Mouse (Mus musculus) heart, embryonic 16.5 days (tissue): ENCODE data around the gene Bcam. TPM values are rescaled to one million over a fixed set of nuclear protein-coding genes. Genes with fewer than 3 reads are reported as not detected.

Source experiments
- ATAC-seq: fragments of 200-750 bp; cut with Nextera tagmentation; replicated peaks from 2 replicates; pipeline ENCODE4 v1.8.0; 2017; ENCODE audit warnings: moderate number of reproducible peaks; ENCODE audit not compliant: insufficient read depth, low FRiP score; ENCODE audit errors: extremely low read depth
- H3K27ac ChIP-seq: fragments of 300-500 bp; sonication (generic); 2 replicates; pipeline ENCODE4 v1.5.1; 2014; ENCODE audit warnings: mild to moderate bottlenecking, low read length, control low read depth, moderate library complexity
- H3K27me3 ChIP-seq: fragments of 300-500 bp; sonication (generic); 2 replicates; pipeline ENCODE4 v1.6.1; 2014; ENCODE audit warnings: low read length, mixed read lengths; ENCODE audit not compliant: control insufficient read depth, insufficient read depth
- H3K36me3 ChIP-seq: fragments of 300-500 bp; sonication (generic); 2 replicates; pipeline ENCODE4 v1.6.1; 2014; ENCODE audit not compliant: control insufficient read depth, insufficient read depth
- H3K4me1 ChIP-seq: fragments of 300-500 bp; sonication (generic); 2 replicates; pipeline ENCODE4 v1.6.1; 2014; ENCODE audit warnings: low read length, mixed read lengths; ENCODE audit not compliant: control insufficient read depth, insufficient read depth
- H3K4me2 ChIP-seq: fragments of 300-500 bp; sonication (generic); 2 replicates; pipeline ENCODE4 v1.6.1; 2014; ENCODE audit warnings: low read depth, mild to moderate bottlenecking, control low read depth, low read length
- H3K4me3 ChIP-seq: fragments of 300-500 bp; sonication (generic); 2 replicates; pipeline ENCODE4 v1.5.1; 2014; ENCODE audit warnings: mild to moderate bottlenecking, control low read depth, low read length
- H3K9ac ChIP-seq: fragments of 300-500 bp; sonication (generic); 2 replicates; pipeline ENCODE4 v1.6.1; 2014; ENCODE audit warnings: low read length, control low read depth
- H3K9me3 ChIP-seq: fragments of 300-500 bp; sonication (generic); replicated peaks from 2 replicates; pipeline ENCODE4 v1.6.1; 2016; ENCODE audit warnings: low read length; ENCODE audit not compliant: control insufficient read depth
- WGBS: fragments of 180-500 bp; shearing (Covaris S2); extraction: QIAGEN DNeasy Blood & Tissue Kit; methylation state at CpG from one replicate; pipeline ENCODE4 v1.1.7; 2014; 5-methylcytosine and 5-hydroxymethylcytosine counted together
- polyA plus RNA-seq: library from polyadenylated mRNA; unstranded; fragments of >200 nt; fragmentation: Nextera tagmentation; extraction: Ambion mirVana; gene quantifications from 2 replicates; pipeline ENCODE4 v1.2.1, GENCODE M21; 2015

Bcam gene
- polyA plus RNA-seq, 1 experiment from 2014 or later: 413 TPM

GRCm38 (mm10) chr7:19745971-19746370, 24.8 kb downstream of the Bcam start:
- no peak overlapping the region for H3K4me2 ChIP-seq
- H3K9ac ChIP-seq: no peak overlapping the region
- no peak overlapping the region for H3K27ac ChIP-seq
- no peaks in the 10 kb centered on the region for H3K27me3 ChIP-seq
- 47% methylated on average over 8 of the region's 10 CpGs for WGBS
- ATAC-seq: no peak
- 0 out of 2 replicates have a peak, but pooled peaks cover under 1% of the 10 kb centered on the region for H3K36me3 ChIP-seq
- H3K4me1 ChIP-seq: peaks cover 59% of the 10 kb centered on the region
- no peaks in the 10 kb centered on the region for H3K9me3 ChIP-seq
- no peak overlapping the region for H3K4me3 ChIP-seq

DNA sequence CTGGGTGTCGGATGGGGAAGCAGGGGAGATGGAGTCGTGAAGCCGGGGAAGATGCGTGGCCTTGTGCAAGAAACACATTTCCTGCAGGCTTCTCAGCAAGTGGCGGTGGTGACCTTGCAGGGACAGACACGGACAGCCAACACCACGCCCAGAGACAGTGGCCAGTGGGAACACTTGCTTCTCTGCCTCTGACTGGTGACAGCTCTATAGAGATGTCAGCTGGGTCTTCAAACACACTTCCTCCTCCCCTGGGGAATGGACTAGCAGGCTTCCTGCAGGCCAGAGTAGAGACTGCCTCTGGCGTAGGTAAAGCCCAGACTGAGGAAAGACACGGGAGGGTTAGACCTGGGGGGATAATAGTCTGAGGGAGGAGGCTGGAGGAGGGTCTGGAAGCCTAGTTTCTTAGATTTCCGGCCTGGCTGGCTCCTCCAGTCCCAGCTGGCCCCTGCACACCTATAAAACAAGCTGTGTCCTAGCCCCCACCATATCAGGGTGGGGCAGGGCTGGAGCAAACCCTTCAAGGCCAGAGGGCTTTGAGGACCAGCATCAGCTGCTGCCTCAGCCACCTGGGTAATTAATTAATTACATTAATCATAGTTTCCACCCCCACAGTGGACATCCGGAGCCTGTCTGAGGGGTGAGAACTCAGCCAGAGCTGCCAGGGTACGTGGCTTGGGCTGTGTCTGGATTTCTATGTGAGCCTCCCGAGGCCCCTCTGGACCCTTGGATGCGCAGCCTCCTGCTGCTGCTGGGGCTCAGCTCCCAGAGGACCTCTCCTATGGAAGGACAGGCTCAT, 26.0 kb downstream of the Bcam start:
- 26% methylated on average over 14 of the region's 14 CpGs for WGBS
- Histone ChIP-seq H3K9me3 (no peaks in the 10 kb centered on the region), H3K4me1 (peaks cover 51% of the 10 kb centered on the region), H3K4me2 (peak overlapping the region; percentile 38), H3K4me3 (no peak overlapping the region), H3K36me3 (peaks cover 6% of the 10 kb centered on the region), H3K9ac (peak overlapping the region; percentile 47), H3K27ac (peak overlapping the region; percentile 67), H3K27me3 (no peaks in the 10 kb centered on the region)
- ATAC-seq: peak; percentile 46

DNA sequence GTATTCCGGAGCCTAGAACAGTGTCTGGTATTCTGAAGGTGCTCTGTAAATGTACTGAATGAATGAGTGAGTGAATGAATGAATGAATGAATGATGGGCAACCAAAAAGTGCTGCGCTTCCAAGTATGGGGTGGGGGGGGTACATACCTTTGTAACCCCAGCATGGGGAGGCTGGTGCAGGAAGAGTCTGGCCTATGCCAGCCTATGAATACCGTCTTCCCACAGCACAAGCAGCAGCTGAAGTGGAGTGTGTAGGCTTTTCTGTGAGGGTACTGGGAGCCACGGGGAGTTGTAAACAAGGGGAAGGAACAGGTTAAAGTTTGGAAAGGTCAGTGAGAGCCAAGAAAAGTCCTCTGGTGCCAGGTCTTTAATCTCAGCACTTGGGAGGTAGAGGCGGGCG, 27.0 kb downstream of the Bcam start:
- H3K4me2 ChIP-seq: no peak overlapping the region
- WGBS: 76% methylated on average over 6 of the region's 6 CpGs
- peaks cover 6% of the 10 kb centered on the region for H3K36me3 ChIP-seq
- no peak overlapping the region for H3K9ac ChIP-seq
- H3K4me1 ChIP-seq: peaks cover 51% of the 10 kb centered on the region
- H3K9me3 ChIP-seq: no peaks in the 10 kb centered on the region
- no peaks in the 10 kb centered on the region for H3K27me3 ChIP-seq
- H3K27ac ChIP-seq: no peak overlapping the region
- no peak for ATAC-seq
- H3K4me3 ChIP-seq: no peak overlapping the region

- no peak overlapping the region for H3K4me3 ChIP-seq
- no peak overlapping the region for H3K4me2 ChIP-seq
- peaks cover 41% of the 10 kb centered on the region for H3K4me1 ChIP-seq
- 52% methylated on average over 5 of the region's 5 CpGs for WGBS
- no peak overlapping the region for H3K9ac ChIP-seq
- H3K36me3 ChIP-seq: peaks cover 14% of the 10 kb centered on the region
- H3K27ac ChIP-seq: no peak overlapping the region
- ATAC-seq: no peak
- H3K27me3 ChIP-seq: no peaks in the 10 kb centered on the region
- H3K9me3 ChIP-seq: no peaks in the 10 kb centered on the region
Measured at GRCm38 (mm10) chr7:19742468-19742867, 28.3 kb downstream of the Bcam start.

GRCm38 (mm10) chr7:19741329-19742031, 29.3 kb downstream of the Bcam start:
- H3K27ac ChIP-seq: peak overlapping the region; percentile 38
- no peak overlapping the region for H3K4me3 ChIP-seq
- no peak overlapping the region for H3K9ac ChIP-seq
- no peak overlapping the region for H3K4me2 ChIP-seq
- 34% methylated on average over 8 of the region's 8 CpGs for WGBS
- H3K27me3 ChIP-seq: no peaks in the 10 kb centered on the region
- H3K9me3 ChIP-seq: no peaks in the 10 kb centered on the region
- peaks cover 31% of the 10 kb centered on the region for H3K4me1 ChIP-seq
- peaks cover 20% of the 10 kb centered on the region for H3K36me3 ChIP-seq
- ATAC-seq: no peak

DNA sequence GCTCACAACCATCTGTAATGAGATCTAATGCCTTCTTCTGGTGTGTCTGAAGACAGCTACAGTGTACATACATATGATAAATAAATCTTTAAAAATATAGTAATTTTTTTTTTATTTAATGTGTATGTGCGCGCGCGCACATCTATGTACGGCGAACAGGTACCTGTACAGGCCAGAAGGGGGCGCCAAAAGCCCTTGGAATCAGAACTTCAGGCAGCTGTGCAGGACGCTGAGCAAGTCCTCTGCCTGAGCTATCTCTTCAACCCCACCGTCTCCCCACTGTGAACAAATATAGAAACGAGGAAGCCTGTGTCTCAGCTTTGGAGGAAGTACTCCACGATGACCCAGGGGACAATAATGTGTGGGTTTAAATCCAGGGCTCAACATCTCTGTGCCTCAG, 30.5 kb downstream of the Bcam start:
- 78% methylated on average over 11 of the region's 11 CpGs for WGBS
- no peak for ATAC-seq

GRCm38 (mm10) chr7:19738771-19739170, 32.0 kb downstream of the Bcam start:
- 91% methylated on average over 3 of the region's 3 CpGs for WGBS
- Histone ChIP-seq H3K4me2 (no peak overlapping the region), H3K36me3 (peaks cover 27% of the 10 kb centered on the region), H3K27me3 (no peaks in the 10 kb centered on the region), H3K4me3 (no peak overlapping the region), H3K9me3 (no peaks in the 10 kb centered on the region), H3K9ac (no peak overlapping the region), H3K4me1 (peaks cover 11% of the 10 kb centered on the region), H3K27ac (no peak overlapping the region)
- ATAC-seq: no peak

More for the DNA sequence above, 30.5 kb downstream of the Bcam start:
- H3K36me3 ChIP-seq: peaks cover 24% of the 10 kb centered on the region
- no peaks in the 10 kb centered on the region for H3K27me3 ChIP-seq
- H3K4me2 ChIP-seq: no peak overlapping the region
- H3K4me1 ChIP-seq: peaks cover 23% of the 10 kb centered on the region
- H3K4me3 ChIP-seq: no peak overlapping the region
- H3K27ac ChIP-seq: no peak overlapping the region
- no peak overlapping the region for H3K9ac ChIP-seq
- no peaks in the 10 kb centered on the region for H3K9me3 ChIP-seq

DNA sequence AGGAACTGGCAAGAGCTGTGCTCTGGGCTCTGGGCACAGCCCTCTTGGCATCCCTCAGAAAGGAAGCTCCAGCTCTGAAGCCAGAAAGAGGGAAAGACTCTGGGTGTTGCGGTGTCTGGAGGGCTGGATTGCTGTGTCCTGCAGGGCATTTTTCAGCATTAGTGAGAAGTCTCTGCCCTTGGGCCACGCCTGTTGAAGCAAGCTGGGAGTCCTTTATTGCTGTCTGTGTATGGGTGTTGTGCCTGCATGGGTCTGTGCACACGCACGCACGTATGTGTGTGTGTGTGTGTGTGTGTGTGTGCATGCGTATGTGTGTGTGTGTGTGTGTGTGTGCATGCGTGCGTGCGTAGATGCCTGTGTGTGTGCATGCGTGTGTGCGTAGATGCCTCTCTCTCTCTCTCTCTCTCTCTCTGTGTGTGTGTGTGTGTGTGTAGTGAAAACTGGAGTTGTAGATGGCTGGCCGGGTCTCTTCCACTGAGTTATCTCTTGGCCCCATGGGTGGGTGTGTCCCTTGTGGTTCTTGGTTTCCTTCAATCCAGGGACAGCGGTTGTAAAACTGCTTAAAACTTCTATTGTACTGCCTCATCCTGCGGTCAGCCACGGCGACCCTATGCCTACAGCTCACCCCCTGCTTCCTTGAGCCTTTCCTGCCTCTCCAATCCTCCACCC, 34.3 kb downstream of the Bcam start:
- no peak for ATAC-seq
- Histone ChIP-seq H3K4me2 (no peak overlapping the region), H3K36me3 (peaks cover 36% of the 10 kb centered on the region), H3K9me3 (no peaks in the 10 kb centered on the region), H3K9ac (no peak overlapping the region), H3K4me3 (no peak overlapping the region), H3K27me3 (no peaks in the 10 kb centered on the region), H3K4me1 (peaks cover 5% of the 10 kb centered on the region), H3K27ac (no peak overlapping the region)
- WGBS: 83% methylated on average over 16 of the region's 16 CpGs
